Mouse (Mus musculus) gastrocnemius, postnatal 4 days (tissue): ENCODE results near the gene Lyz1. TPM values are rescaled to one million over a fixed set of nuclear protein-coding genes. Genes with fewer than 3 reads are reported as not detected.
"Not testable (repeated sequence)": the region's sequence is repeated elsewhere in the genome, so short reads cannot be mapped to it uniquely, and the experiment has no call there.

Experiments
- DNase-seq, 2 experiments: peaks; one replicate each; pipeline ENCODE4 v3.0.0; 2021 to 2022; ENCODE audit warnings: low spot score in 2 of 2, mixed read lengths in 2 of 2
- long read RNA-seq, 2 experiments: library from polyadenylated mRNA; stranded (forward); transcript quantifications; one replicate each; pipeline ENCODE4 v2.0.0; 2021
- total RNA-seq, 2 experiments: library from RNA; stranded (reverse); gene quantifications; 2 replicates each; pipeline ENCODE4 v1.2.3; 2021

The Lyz1 gene
- total RNA-seq = 1 to 10 TPM; 3.8 to 4.6 TPM
- long read RNA-seq, experiment 1 = 0 reads
- long read RNA-seq, experiment 2 = 0 reads

GRCm38 (mm10) chr10:117292671-117293070, at the start of gene Lyz1:
Lyz1 (minus strand) TSS chr10:117292868.
- no peak for DNase-seq

GRCm38 (mm10) chr10:117342406-117342805, 49.7 kb upstream of the Lyz1 start:
- DNase-seq = no peak

GRCm38 (mm10) chr10:117341029-117341428, 48.4 kb upstream of the Lyz1 start:
- DNase-seq = no peak

- DNase-seq = no peak
Measured at GRCm38 (mm10) chr10:117339241-117339640, 46.6 kb upstream of the Lyz1 start.

- DNase-seq = no peak
Measured at GRCm38 (mm10) chr10:117337946-117338345, 45.3 kb upstream of the Lyz1 start.

- DNase-seq = no peak
Measured at GRCm38 (mm10) chr10:117335649-117336048, 43.0 kb upstream of the Lyz1 start.

GRCm38 (mm10) chr10:117330521-117330920, 37.9 kb upstream of the Lyz1 start:
- no peak for DNase-seq

GRCm38 (mm10) chr10:117323782-117324181, 31.1 kb upstream of the Lyz1 start:
- no peak for DNase-seq

- no peak for DNase-seq
Measured at GRCm38 (mm10) chr10:117322630-117323029, 30.0 kb upstream of the Lyz1 start.

- DNase-seq = no peak
Measured at GRCm38 (mm10) chr10:117320571-117320981, 27.9 kb upstream of the Lyz1 start.

GRCm38 (mm10) chr10:117316391-117316790, 23.7 kb upstream of the Lyz1 start:
- no peak for DNase-seq

GRCm38 (mm10) chr10:117313133-117313532, 20.5 kb upstream of the Lyz1 start:
- DNase-seq = no peak

GRCm38 (mm10) chr10:117312168-117312567, 19.5 kb upstream of the Lyz1 start:
- DNase-seq = no peak

GRCm38 (mm10) chr10:117304371-117304770, 11.7 kb upstream of the Lyz1 start:
- DNase-seq = no peak

GRCm38 (mm10) chr10:117301688-117302087, 9.0 kb upstream of the Lyz1 start:
- no peak for DNase-seq

- DNase-seq = no peak
Measured at GRCm38 (mm10) chr10:117299901-117300520, 7.3 kb upstream of the Lyz1 start.

- no peak for DNase-seq
Measured at GRCm38 (mm10) chr10:117299106-117299505, 6.4 kb upstream of the Lyz1 start.

- DNase-seq = no peak
Measured at GRCm38 (mm10) chr10:117298336-117298735, 5.7 kb upstream of the Lyz1 start.

GRCm38 (mm10) chr10:117290936-117291335, 1.7 kb downstream of the Lyz1 start:
- not testable (repeated sequence) for DNase-seq

- no peak for DNase-seq
Measured at GRCm38 (mm10) chr10:117290046-117290870, 2.4 kb downstream of the Lyz1 start.

- DNase-seq = not testable (repeated sequence)
Measured at GRCm38 (mm10) chr10:117289034-117289505, 3.6 kb downstream of the Lyz1 start.
